In genomic region chr3:96904393-96904792, GRCm38 (mm10) we compare ENCODE assay signal across 8 mouse cellular contexts. TPM values are rescaled to one million over a fixed set of nuclear protein-coding genes. Genes with fewer than 3 reads are reported as not detected.
A peak's percentile ranks its signal among the peaks of the same experiment; 100 is the strongest.
DNase-seq lines count a peak whose midpoint lies in the region; ATAC-seq lines count a peak whose summit lies in the region.

TSS of gene Gja5 (plus strand) at chr3:96904693.

- H3K4me1 ChIP-seq in kidney, embryonic 14.5 days (ENCODE audit: control insufficient read depth, insufficient read depth, low read length): no peaks in the 10 kb centered on the region; the same call in 1 of the 2 replicates
- H3K4me1 ChIP-seq in embryonic facial prominence, embryonic 14.5 days (ENCODE audit: control insufficient read depth, insufficient read depth, low read length): peaks cover 6% of the 10 kb centered on the region
- peaks cover 6% of the 10 kb centered on the region for H3K4me1 ChIP-seq in hindbrain, embryonic 12.5 days
- H3K4me1 ChIP-seq in midbrain, embryonic 15.5 days: peaks cover 11% of the 10 kb centered on the region

- H3K27me3 ChIP-seq in kidney, embryonic 14.5 days (ENCODE audit: control insufficient read depth, insufficient read depth, low read length): no peaks in the 10 kb centered on the region
- no peaks in the 10 kb centered on the region for H3K27me3 ChIP-seq in embryonic facial prominence, embryonic 14.5 days (replicated peaks; ENCODE audit: control insufficient read depth, insufficient read depth, low read length)
- H3K27me3 ChIP-seq in hindbrain, embryonic 12.5 days: peaks cover 11% of the 10 kb centered on the region; the same call in 1 of the 2 replicates
- H3K27me3 ChIP-seq in midbrain, embryonic 15.5 days (replicated peaks): peaks cover 11% of the 10 kb centered on the region; the same call in 1 of the 2 replicates

- 17% methylated on average over 14 of the region's 14 CpGs for WGBS in kidney, embryonic 14.5 days
- 14% methylated on average over 14 of the region's 14 CpGs for WGBS in embryonic facial prominence, embryonic 14.5 days
- 17% methylated on average over 14 of the region's 14 CpGs for WGBS in hindbrain, embryonic 12.5 days
- 15% methylated on average over 14 of the region's 14 CpGs for WGBS in midbrain, embryonic 15.5 days

- H3K4me3 ChIP-seq in kidney, embryonic 14.5 days (ENCODE audit: low read length): peak within 1 kb of the TSS; percentile 99
- peak within 1 kb of the TSS; percentile 89 for H3K4me3 ChIP-seq in embryonic facial prominence, embryonic 14.5 days (ENCODE audit: low read depth, low read length)
- H3K4me3 ChIP-seq in hindbrain, embryonic 12.5 days: peak within 1 kb of the TSS; percentile 97
- peak within 1 kb of the TSS; percentile 99 for H3K4me3 ChIP-seq in midbrain, embryonic 15.5 days

- no peak within 1 kb of the TSS for H3K27ac ChIP-seq in kidney, embryonic 14.5 days (ENCODE audit: low read depth, low read length)
- H3K27ac ChIP-seq in embryonic facial prominence, embryonic 14.5 days (replicated peaks; ENCODE audit: low read depth, low read length): no peak within 1 kb of the TSS
- peak within 1 kb of the TSS; percentile 17; the same call in 1 of the 2 replicates for H3K27ac ChIP-seq in hindbrain, embryonic 12.5 days
- H3K27ac ChIP-seq in midbrain, embryonic 15.5 days: peak within 1 kb of the TSS; percentile 76

- H3K9me3 ChIP-seq in kidney, embryonic 14.5 days (ENCODE audit: control insufficient read depth, low read length): no peaks in the 10 kb centered on the region
- no peaks in the 10 kb centered on the region for H3K9me3 ChIP-seq in embryonic facial prominence, embryonic 14.5 days (ENCODE audit: control insufficient read depth, low read length)
- H3K9me3 ChIP-seq in hindbrain, embryonic 12.5 days (replicated peaks): no peaks in the 10 kb centered on the region
- H3K9me3 ChIP-seq in midbrain, embryonic 15.5 days: no peaks in the 10 kb centered on the region

- peak within 1 kb of the TSS; percentile 83 for H3K9ac ChIP-seq in kidney, embryonic 14.5 days (ENCODE audit: low read depth, low read length)
- H3K9ac ChIP-seq in embryonic facial prominence, embryonic 14.5 days (ENCODE audit: low read depth, low read length): peak within 1 kb of the TSS; percentile 91
- peak within 1 kb of the TSS; percentile 91 for H3K9ac ChIP-seq in hindbrain, embryonic 12.5 days
- H3K9ac ChIP-seq in midbrain, embryonic 15.5 days: peak within 1 kb of the TSS; percentile 98

- ATAC-seq in kidney, embryonic 14.5 days (ENCODE audit: low FRiP score, low TSS enrichment): no peak
- ATAC-seq in embryonic facial prominence, embryonic 14.5 days (ENCODE audit: low read depth): no peak
- ATAC-seq in hindbrain, embryonic 12.5 days (ENCODE audit: low FRiP score): peak; percentile 7; the same call in 1 of the 2 replicates
- 0 out of 2 replicates have a peak, but pooled peaks have one; percentile 1 for ATAC-seq in midbrain, embryonic 15.5 days (replicated peaks)

- peak within 1 kb of the TSS; percentile 90 for H3K4me2 ChIP-seq in kidney, embryonic 14.5 days (replicated peaks; ENCODE audit: low read depth, low read length)
- peak within 1 kb of the TSS; percentile 83 for H3K4me2 ChIP-seq in embryonic facial prominence, embryonic 14.5 days (ENCODE audit: low read depth, low read length)
- peak within 1 kb of the TSS; percentile 85 for H3K4me2 ChIP-seq in hindbrain, embryonic 12.5 days (replicated peaks)
- peak within 1 kb of the TSS; percentile 68 for H3K4me2 ChIP-seq in midbrain, embryonic 15.5 days

- H3K36me3 ChIP-seq in kidney, embryonic 14.5 days (ENCODE audit: control insufficient read depth, insufficient read depth, low read length): no peaks in the 10 kb centered on the region
- no peaks in the 10 kb centered on the region for H3K36me3 ChIP-seq in embryonic facial prominence, embryonic 14.5 days (ENCODE audit: control insufficient read depth, insufficient read depth, low read length)
- no peaks in the 10 kb centered on the region for H3K36me3 ChIP-seq in hindbrain, embryonic 12.5 days
- H3K36me3 ChIP-seq in midbrain, embryonic 15.5 days (replicated peaks): no peaks in the 10 kb centered on the region

- DNase-seq in kidney, adult 9 months: no peak
- DNase-seq in embryonic facial prominence, embryonic 14.5 days (ENCODE audit: low spot score): no peak
- DNase-seq in urinary bladder, postnatal 10 days (ENCODE audit: low spot score): no peak
- DNase-seq in adrenal gland, adult 8-10 months: no peak
- no peak for DNase-seq in c-Kit-positive CD71-positive TER-119-positive erythroid progenitor cells, embryonic 14.5 days (ENCODE audit: low spot score)

RNA-seq across cellular contexts. Expression of gene Gja5, which starts in this region (rescaled TPM):
- polyA plus RNA-seq in kidney, embryonic 14.5 days (2014; fragmentation: Nextera tagmentation; extraction: Ambion mirVana): 5.6 TPM in 2 replicates
- 7.7 and 8.2 TPM in 2 replicates for polyA plus RNA-seq in embryonic facial prominence, embryonic 14.5 days (2014; fragmentation: Nextera tagmentation; extraction: Ambion mirVana)
- 5.8 and 8.3 TPM in 2 replicates for polyA plus RNA-seq in hindbrain, embryonic 12.5 days (2016; fragmentation: Nextera tagmentation; extraction: Ambion mirVana)
- polyA plus RNA-seq in midbrain, embryonic 15.5 days (2015; fragmentation: Nextera tagmentation; extraction: Ambion mirVana): 3.1 and 4.7 TPM in 2 replicates
- total RNA-seq in adrenal gland, adult 8-10 months (2022): 1 to 10 TPM; 1.0 to 2.6 (median 1.3) TPM

Comparison
In these comparisons a context has a peak if more than half of its experiments do, and no peak if none do; other contexts are left out.
1. ATAC-seq: peak in hindbrain, embryonic 12.5 days (single experiment) and midbrain, embryonic 15.5 days (single experiment); none in kidney, embryonic 14.5 days (single experiment) and embryonic facial prominence, embryonic 14.5 days (single experiment).
2. H3K27ac ChIP-seq: peak in hindbrain, embryonic 12.5 days (single experiment) and midbrain, embryonic 15.5 days (single experiment); none in kidney, embryonic 14.5 days (single experiment) and embryonic facial prominence, embryonic 14.5 days (single experiment).
3. Peak in every context shown above with its lines, with median percentiles within 50 percentile points of each other: H3K4me2 ChIP-seq, H3K4me3 ChIP-seq and H3K9ac ChIP-seq.